26 mouse cellular contexts compared by ENCODE assay signal in genomic region chr2:84523994-84524393, GRCm38 (mm10). TPM values are rescaled to one million over a fixed set of nuclear protein-coding genes. Genes with fewer than 3 reads are reported as not detected.
A peak's percentile ranks its signal among the peaks of the same experiment; 100 is the strongest.
DNase-seq lines count a peak whose midpoint lies in the region; ATAC-seq and TF ChIP-seq lines count a peak whose summit lies in the region.
"Had no signal": no experiment of that assay in that cellular context is flagged by ENCODE, and none has a peak within 500 bp of the region (broad histone marks: within the 10 kb centered on the region; RNA-seq: fewer than 3 reads in every experiment).

No protein-coding gene starts in this region.

- H3K4me1 ChIP-seq in liver, embryonic 15.5 days (replicated peaks): no peaks in the 10 kb centered on the region
- 0 out of 2 replicates have a peak, but pooled peaks cover 3% of the 10 kb centered on the region for H3K4me1 ChIP-seq in liver, embryonic 12.5 days
- peaks cover 43% of the 10 kb centered on the region for H3K4me1 ChIP-seq in bone marrow macrophage, adult 2 months (ENCODE audit: control insufficient read depth, insufficient read depth, low read length)
- H3K4me1 ChIP-seq in midbrain, embryonic 16.5 days (ENCODE audit: control insufficient read depth, insufficient read depth, low read length): no peaks in the 10 kb centered on the region
- H3K4me1 ChIP-seq: hindbrain, embryonic 13.5 days had no signal

- no peak overlapping the region for H3K4me3 ChIP-seq in liver, embryonic 15.5 days (replicated peaks)
- no peak overlapping the region for H3K4me3 ChIP-seq in liver, embryonic 12.5 days
- no peak overlapping the region for H3K4me3 ChIP-seq in bone marrow macrophage, adult 2 months (ENCODE audit: insufficient read depth, low read length)
- no peak overlapping the region for H3K4me3 ChIP-seq in macrophage (ENCODE audit: inconsistent target)
- no peak overlapping the region for H3K4me3 ChIP-seq in midbrain, embryonic 16.5 days (ENCODE audit: low read depth, low read length)
- H3K4me3 ChIP-seq: embryonic facial prominence, embryonic 12.5 days; embryonic facial prominence, embryonic 15.5 days; heart, embryonic 12.5 days; heart, embryonic 15.5 days; hindbrain, embryonic 10.5 days; hindbrain, embryonic 13.5 days had no signal

- H3K9ac ChIP-seq in liver, embryonic 15.5 days: no peak overlapping the region
- H3K9ac ChIP-seq in liver, embryonic 12.5 days: no peak overlapping the region
- no peak overlapping the region for H3K9ac ChIP-seq in midbrain, embryonic 16.5 days (ENCODE audit: low read depth, low read length)
- H3K9ac ChIP-seq: embryonic facial prominence, embryonic 12.5 days; embryonic facial prominence, embryonic 15.5 days; forebrain, postnatal 0 days; heart, embryonic 12.5 days; heart, embryonic 15.5 days; hindbrain, embryonic 13.5 days had no signal

- peaks cover 63% of the 10 kb centered on the region; the same call in 1 of the 2 replicates for H3K79me2 ChIP-seq in macrophage (ENCODE audit: inconsistent target)

- no peak overlapping the region for H3K27ac ChIP-seq in liver, embryonic 15.5 days (replicated peaks)
- no peak overlapping the region for H3K27ac ChIP-seq in liver, embryonic 12.5 days
- peak overlapping the region; percentile 92 for H3K27ac ChIP-seq in bone marrow macrophage, adult 2 months (ENCODE audit: insufficient read depth, low read depth, low read length)
- peak overlapping the region; percentile 78 for H3K27ac ChIP-seq in macrophage
- H3K27ac ChIP-seq in midbrain, embryonic 16.5 days (ENCODE audit: low read length): no peak overlapping the region
- H3K27ac ChIP-seq: embryonic facial prominence, embryonic 12.5 days; embryonic facial prominence, embryonic 15.5 days; heart, embryonic 15.5 days; hindbrain, embryonic 10.5 days; hindbrain, embryonic 13.5 days had no signal

- no peak overlapping the region for H3K4me2 ChIP-seq in liver, embryonic 15.5 days
- H3K4me2 ChIP-seq in liver, embryonic 12.5 days: no peak overlapping the region
- no peak overlapping the region for H3K4me2 ChIP-seq in midbrain, embryonic 16.5 days (ENCODE audit: low read length)
- H3K4me2 ChIP-seq: embryonic facial prominence, embryonic 12.5 days; embryonic facial prominence, embryonic 15.5 days; heart, embryonic 12.5 days; heart, embryonic 15.5 days; hindbrain, embryonic 13.5 days had no signal

- DNase-seq in layer of hippocampus, adult 9-10 months (ENCODE audit: low spot score): no peak
- DNase-seq in adrenal gland, postnatal 36 days: no peak
- DNase-seq: cerebellum, adult 11 months; cerebellum, adult 2 months; cerebellum, adult 9-11 months; cerebellum, postnatal 25 days; forebrain, postnatal 0 days; gastrocnemius, postnatal 25 days; heart, postnatal 10 days; heart, postnatal 36 days had no signal

- no peak for TF ChIP-seq POLR2A in bone marrow macrophage, adult 2 months (IDR thresholded peaks at IDR 0.05; ENCODE audit: borderline replicate concordance, low read depth, low read length)

- 30% methylated on average over 6 of the region's 6 CpGs for WGBS in liver, embryonic 15.5 days (ENCODE audit: insufficient replicate concordance)
- WGBS in liver, embryonic 12.5 days (ENCODE audit: insufficient replicate concordance): 51% methylated on average over 6 of the region's 6 CpGs
- WGBS in macrophage (ENCODE audit: missing documents): 7% methylated on average over 5 of the region's 6 CpGs
- 84% methylated on average over 6 of the region's 6 CpGs for WGBS in midbrain, embryonic 16.5 days

- no peaks in the 10 kb centered on the region for H3K9me3 ChIP-seq in liver, embryonic 15.5 days (replicated peaks)
- H3K9me3 ChIP-seq in liver, embryonic 12.5 days (replicated peaks): no peaks in the 10 kb centered on the region
- H3K9me3 ChIP-seq in midbrain, embryonic 16.5 days (replicated peaks; ENCODE audit: control insufficient read depth, low read length, poor library complexity, severe bottlenecking): no peaks in the 10 kb centered on the region
- H3K9me3 ChIP-seq: embryonic facial prominence, embryonic 12.5 days; embryonic facial prominence, embryonic 15.5 days; heart, embryonic 12.5 days; heart, embryonic 15.5 days; hindbrain, embryonic 10.5 days; hindbrain, embryonic 13.5 days had no signal

- no peak for TF ChIP-seq CTCF in bone marrow macrophage, adult 2 months (IDR thresholded peaks at IDR 0.05; ENCODE audit: low read depth, low read length)

- peak; percentile 15; the same call in 1 of the 2 replicates for ATAC-seq in liver, embryonic 15.5 days (ENCODE audit: insufficient read depth)
- ATAC-seq in liver, embryonic 12.5 days: no peak
- ATAC-seq in monocyte, adult 5-6 weeks (replicated peaks; ENCODE audit: insufficient number of reproducible peaks, low FRiP score, low TSS enrichment, poor library complexity, severe bottlenecking): 0 out of 2 replicates have a peak, but pooled peaks have one; percentile 31
- no peak for ATAC-seq in midbrain, embryonic 16.5 days
- ATAC-seq: activated CD4-positive, CD25-positive, alpha-beta regulatory T cell, adult 4 months; CD4-positive, CD25-positive, alpha-beta regulatory T cell, adult 4 months; forebrain, embryonic 14.5 days; forebrain, postnatal 0 days; hindbrain, embryonic 16.5 days had no signal

- H3K27me3 ChIP-seq in liver, embryonic 15.5 days: no peaks in the 10 kb centered on the region
- no peaks in the 10 kb centered on the region for H3K27me3 ChIP-seq in liver, embryonic 12.5 days (replicated peaks)
- no peaks in the 10 kb centered on the region for H3K27me3 ChIP-seq in midbrain, embryonic 16.5 days (ENCODE audit: control insufficient read depth, insufficient read depth, low read depth, low read length)
- H3K27me3 ChIP-seq: embryonic facial prominence, embryonic 12.5 days; embryonic facial prominence, embryonic 15.5 days; heart, embryonic 12.5 days; heart, embryonic 15.5 days; hindbrain, embryonic 13.5 days had no signal

- H3K36me3 ChIP-seq in liver, embryonic 15.5 days (replicated peaks): no peaks in the 10 kb centered on the region
- no peaks in the 10 kb centered on the region for H3K36me3 ChIP-seq in liver, embryonic 12.5 days
- H3K36me3 ChIP-seq in macrophage (ENCODE audit: inconsistent target): peaks cover 9% of the 10 kb centered on the region; the same call in 1 of the 2 replicates
- H3K36me3 ChIP-seq in midbrain, embryonic 16.5 days (ENCODE audit: control insufficient read depth, insufficient read depth, low read length): no peaks in the 10 kb centered on the region
- H3K36me3 ChIP-seq: embryonic facial prominence, embryonic 12.5 days; embryonic facial prominence, embryonic 15.5 days; heart, embryonic 12.5 days; heart, embryonic 15.5 days; hindbrain, embryonic 10.5 days; hindbrain, embryonic 13.5 days had no signal

RNA-seq across cellular contexts. Expression of gene Tfpi, which starts 47.4 kb away (rescaled TPM):
- 14.2 and 15.6 TPM in 2 replicates for polyA plus RNA-seq in liver, embryonic 15.5 days (2015; fragmentation: Nextera tagmentation; extraction: Ambion mirVana)
- 25.0 and 25.8 TPM in 2 replicates for polyA plus RNA-seq in liver, embryonic 12.5 days (2016; fragmentation: Nextera tagmentation; extraction: Ambion mirVana)
- polyA plus RNA-seq in bone marrow macrophage, adult 2 months (2012; ENCODE audit: insufficient read depth, insufficient read length, missing spikeins): 21.5 and 25.5 TPM in 2 replicates
- 10 to 100 TPM in 21 of 26 experiments, 1 to 10 TPM in 5; 5.7 to 25.7 (median 18.0) TPM for total RNA-seq in macrophage (2018; cell fraction: chromatin; rRNA removed)
- total RNA-seq in macrophage (2018; cell fraction: cytosol; rRNA removed): 10 to 100 TPM; 10.6 to 26.2 (median 17.2) TPM
- 10 to 100 TPM in 25 of 26 experiments, 1 to 10 TPM in 1; 7.3 to 40.9 (median 21.0) TPM for total RNA-seq in macrophage (2018; cell fraction: nucleus; rRNA removed)
- polyA plus RNA-seq in macrophage (2018): 22.0 to 44.0 TPM (median 22.4 TPM) in 3 replicates
- total RNA-seq in monocyte, adult 5-6 weeks (2017): 2.2 to 4.7 TPM (median 4.2 TPM) in 3 replicates
- 14.1 and 16.1 TPM in 2 replicates for polyA plus RNA-seq in midbrain, embryonic 16.5 days (2015; fragmentation: Nextera tagmentation; extraction: Ambion mirVana)
- total RNA-seq in adrenal gland, postnatal 36 days (2021): 10 to 100 TPM; 40.1 to 67.1 TPM

Comparison
In these comparisons a context has a peak if more than half of its experiments do, and no peak if none do; other contexts are left out.
1. ATAC-seq: peak in liver, embryonic 15.5 days (single experiment) and monocyte, adult 5-6 weeks (single experiment); none in liver, embryonic 12.5 days (single experiment) and midbrain, embryonic 16.5 days (single experiment).
2. H3K27ac ChIP-seq: peak in bone marrow macrophage, adult 2 months (single experiment) and macrophage (single experiment); none in liver, embryonic 15.5 days (single experiment), liver, embryonic 12.5 days (single experiment) and midbrain, embryonic 16.5 days (single experiment).